Mouse (Mus musculus): ENCODE results near the gene Dcbld2.

The Dcbld2 gene

DNA sequence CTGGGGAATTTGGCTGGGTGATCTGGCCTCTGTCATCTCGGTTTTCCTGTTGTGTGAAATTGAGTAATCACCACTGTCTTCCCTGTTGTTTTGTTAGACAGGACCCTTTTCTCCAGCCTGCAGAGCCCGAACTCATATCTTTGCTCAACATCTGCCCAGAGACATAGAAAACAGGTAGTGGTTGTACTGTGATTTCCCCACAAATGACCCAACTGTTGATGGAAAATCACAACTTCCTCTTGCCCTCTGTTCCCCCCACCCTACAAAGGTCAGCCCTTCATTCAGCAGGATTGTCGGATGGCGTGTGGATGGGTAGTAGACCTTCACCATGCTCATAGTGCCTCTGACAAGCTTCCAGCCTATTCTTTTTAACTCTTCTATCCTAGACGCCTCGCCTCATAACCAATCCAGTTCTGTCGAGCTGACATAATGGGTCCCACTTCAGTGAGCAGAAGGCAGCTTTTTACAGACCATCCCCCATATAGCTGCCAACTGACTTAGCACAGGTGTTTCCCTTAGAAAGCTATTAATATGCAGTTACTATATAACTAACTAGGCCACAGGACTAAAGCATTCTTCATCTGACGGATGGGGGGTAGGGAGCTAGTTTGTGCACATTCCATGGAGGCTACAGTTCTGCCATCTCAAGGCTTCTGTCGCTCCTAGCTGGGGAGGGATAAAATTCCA, 73.1 kb downstream of the Dcbld2 start:
- in situ Hi-C loops (cut with MseI, MboI), result no loop called here

DNA sequence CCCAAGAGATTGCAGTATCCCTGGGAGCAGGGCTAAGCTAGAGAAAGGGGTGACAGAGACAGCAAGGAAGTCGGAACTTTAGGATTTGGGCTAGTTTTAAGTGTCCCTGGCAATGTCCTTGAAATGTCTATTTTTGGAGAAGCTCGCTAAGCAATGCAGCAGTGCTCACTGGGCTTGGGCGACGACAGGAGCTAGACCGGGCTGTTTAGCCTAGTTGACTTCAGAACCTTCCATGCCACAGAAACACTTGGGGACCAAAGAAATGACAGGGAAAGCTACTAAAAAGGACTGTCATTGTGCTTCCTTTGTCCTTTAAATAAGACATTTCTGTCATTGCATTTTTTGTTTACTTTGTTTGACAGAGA, 73.6 kb downstream of the Dcbld2 start:
- in situ Hi-C loops (cut with MseI, MboI), result no loop called here

DNA sequence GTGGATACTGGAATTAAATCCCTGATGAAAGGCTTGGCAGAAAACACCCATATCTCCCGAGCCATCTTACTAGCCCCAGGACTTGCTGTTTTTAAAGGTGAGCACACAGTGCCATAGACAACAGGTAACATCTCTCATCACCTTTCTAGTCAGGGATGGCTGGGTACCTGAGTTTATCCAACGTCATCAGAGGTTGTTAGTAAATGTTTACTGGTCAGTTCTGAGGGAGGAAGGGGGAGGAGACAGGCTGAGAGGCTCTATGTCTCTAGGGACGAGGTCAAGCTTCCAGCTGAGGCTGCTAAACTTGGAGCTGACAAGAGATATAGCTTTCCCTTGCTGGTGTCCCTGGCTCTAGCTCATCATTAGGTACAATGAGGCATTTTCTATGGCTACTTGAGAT, 74.1 kb downstream of the Dcbld2 start:
- in situ Hi-C loops (cut with MseI, MboI), result no loop called here

DNA sequence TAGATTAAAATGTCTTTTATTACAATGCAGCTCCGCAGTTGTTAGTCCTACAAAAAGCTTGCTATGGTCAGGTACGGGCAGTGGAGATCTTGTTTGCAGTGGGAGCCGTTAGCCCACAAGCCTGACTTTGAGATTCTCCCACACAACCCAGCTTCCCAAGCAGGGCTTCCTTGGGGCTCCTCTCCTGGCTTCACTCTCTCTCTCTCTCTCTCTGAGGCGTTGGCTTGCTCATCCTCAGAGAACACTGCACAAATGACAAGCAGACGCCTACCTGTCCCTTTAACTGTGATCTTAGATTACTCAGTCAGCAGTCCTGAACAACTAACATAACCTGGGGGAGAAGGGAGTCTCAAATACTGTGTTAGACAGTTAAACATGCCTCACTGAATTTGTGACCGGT, 79.6 kb downstream of the Dcbld2 start:
- in situ Hi-C loops (cut with MseI, MboI), result no loop called here

DNA sequence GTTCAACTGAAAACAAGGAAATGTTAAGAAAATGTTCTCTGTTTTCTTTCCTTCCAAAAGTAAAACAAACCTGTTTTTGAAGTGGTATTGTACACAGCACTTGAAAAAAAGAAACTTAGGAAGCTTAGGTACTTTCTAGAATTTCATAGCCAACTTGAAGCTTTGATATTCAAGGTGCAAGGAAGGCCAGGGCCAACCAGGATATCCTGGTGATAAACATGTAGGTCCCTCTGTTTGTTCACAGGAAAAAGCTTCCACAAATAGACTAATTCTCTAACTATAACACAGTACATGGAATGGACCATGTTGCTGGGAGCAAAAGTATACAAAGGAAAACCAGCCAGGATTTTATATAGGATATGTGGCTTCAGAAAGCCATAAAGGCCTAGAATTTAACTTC, 88.5 kb downstream of the Dcbld2 start:
- in situ Hi-C loops (cut with MseI, MboI), result no loop called here

DNA sequence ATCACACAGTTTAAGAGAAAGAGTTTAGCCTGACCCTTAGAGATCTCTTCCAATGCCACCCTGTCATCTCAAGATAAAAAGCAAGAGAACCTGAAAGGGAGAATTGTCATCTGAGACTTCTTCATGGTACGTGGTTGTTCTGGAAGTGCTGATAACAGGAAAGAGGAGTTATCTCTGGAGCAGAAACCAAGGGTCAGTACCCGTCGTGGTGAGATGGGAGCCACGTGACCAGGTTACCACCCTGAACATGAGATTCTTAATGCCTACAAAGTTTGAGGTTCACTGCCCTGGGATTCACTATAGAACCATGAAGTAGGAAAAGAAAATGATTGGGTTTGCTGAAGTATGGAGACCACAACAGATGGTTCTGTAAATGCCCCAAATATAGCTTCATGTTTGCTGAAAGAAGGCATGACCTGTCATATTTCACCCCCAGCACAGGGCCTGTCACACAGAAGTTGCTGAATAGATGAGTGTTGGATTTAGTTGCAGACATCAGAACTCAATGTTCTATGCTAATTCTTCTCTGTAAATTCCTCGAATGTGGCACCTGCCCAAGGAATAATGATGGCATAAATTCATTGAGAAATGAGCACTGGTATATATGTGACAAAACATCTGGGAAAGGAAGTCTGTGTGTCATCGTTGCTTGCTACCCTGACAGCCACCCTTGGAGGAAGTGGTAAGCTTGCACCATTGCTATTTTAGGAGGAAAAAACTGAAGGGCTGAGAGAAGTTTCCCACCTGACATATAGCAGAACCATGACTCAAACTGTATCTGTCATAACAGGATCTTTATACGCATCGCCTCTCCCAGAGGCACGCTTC, 89.9 kb downstream of the Dcbld2 start:
- in situ Hi-C loops (cut with MseI, MboI), result no loop called here

DNA sequence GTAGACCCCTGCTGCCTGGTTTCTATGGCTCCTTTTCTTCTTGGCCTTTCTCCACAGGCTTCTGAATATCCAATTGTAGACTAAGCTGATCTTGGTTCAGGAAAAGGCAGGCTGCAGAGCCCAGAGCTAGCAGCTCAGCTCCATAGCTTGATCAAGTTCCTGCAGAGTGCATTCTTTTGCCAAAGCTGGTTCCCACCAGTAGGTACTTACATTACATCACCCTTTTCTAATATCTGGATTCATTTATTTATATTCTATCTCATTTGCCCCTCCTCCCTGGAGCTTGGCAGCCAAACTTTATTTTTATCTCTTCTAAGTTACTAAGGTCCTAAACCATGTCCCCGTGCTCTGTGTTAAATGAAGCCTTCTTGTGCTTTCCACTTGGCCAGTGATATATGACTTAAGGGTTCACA, 90.9 kb downstream of the Dcbld2 start:
- in situ Hi-C loops (cut with MseI, MboI), result no loop called here

DNA sequence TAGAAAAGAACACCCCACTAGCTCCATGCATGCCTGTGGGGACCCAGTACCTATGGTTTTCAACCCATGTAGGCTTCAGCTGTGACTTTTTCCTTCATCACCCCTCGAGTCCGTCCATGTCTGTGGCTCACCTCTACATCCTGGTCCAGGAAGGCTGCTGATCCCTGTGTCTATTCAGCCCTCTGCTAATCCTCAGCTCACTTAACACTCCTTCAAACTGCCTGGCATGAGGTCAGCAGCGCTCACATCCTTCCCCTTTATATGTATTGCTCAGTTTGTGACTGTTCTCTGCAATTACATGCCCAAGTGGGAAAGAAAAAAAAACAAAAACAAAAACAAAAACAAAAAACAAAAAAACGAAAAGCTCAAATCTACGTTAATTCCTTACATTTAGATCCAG, 91.4 kb downstream of the Dcbld2 start:
- in situ Hi-C loops (cut with MseI, MboI), result no loop called here

DNA sequence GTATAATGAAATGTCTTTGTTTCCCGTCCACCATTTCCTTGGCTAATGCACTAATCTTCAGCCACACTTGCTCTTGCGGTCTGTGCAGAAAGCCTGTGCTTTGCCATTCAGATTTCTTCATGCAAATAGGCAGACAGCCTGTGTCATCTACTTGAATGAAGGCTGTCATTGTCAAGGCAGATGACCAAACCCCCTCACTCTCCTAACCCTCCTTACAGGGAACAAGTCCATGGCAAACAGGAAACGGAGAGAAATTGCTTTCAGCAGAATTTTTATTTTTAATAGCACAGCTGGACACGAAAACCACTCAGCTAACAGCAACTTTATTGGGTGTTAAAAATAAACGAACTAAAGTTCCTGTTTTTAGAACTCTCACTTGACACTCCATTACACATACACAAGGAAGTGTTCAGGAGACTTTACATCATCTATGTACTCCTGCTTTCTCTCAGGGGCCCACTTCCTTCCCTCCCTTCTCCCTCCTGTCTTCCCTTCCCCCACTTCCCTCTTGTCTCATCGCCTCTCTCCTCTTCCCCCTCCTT, 93.6 kb downstream of the Dcbld2 start:
- in situ Hi-C loops (cut with MseI, MboI), result no loop called here

DNA sequence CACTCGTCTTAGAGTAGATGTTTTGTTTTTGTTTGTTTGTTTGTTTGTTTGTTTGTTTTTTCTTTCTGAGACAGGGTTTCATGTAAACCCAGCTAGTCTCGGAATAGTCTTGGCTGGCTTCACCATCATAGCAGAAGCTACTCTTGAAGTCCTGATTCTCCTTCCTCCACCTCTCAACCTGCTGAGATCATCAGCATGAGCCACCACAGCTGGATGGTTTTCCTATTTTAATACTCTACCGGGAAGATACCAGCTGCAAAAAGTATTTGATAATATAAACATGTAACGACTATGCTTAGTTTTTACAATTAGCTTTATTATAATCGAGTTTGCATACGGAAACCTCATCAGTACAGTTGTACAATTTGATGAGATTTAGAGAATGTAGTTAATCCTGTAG, 94.3 kb downstream of the Dcbld2 start:
- in situ Hi-C loops (cut with MseI, MboI), result no loop called here

DNA sequence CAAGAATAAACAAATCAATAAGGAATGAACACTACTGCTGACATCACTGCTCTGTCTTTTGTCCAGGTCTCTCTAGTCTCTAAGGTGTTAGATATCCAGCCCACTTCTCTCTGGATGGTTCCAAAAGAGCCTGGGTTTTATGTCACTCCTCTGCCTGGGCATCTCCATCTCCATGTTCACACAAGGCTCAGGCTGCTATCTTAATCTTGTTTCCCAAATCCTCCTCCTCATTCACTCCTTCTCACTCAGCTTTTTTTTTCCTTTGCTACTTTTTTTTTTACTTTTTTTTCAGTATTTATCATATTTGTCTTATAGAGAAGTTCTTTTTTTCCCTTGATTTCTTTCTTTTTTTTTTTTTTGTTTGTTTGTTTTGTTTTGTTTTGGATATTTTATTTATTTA, 96.7 kb downstream of the Dcbld2 start:
- in situ Hi-C loops (cut with MseI, MboI), result no loop called here

DNA sequence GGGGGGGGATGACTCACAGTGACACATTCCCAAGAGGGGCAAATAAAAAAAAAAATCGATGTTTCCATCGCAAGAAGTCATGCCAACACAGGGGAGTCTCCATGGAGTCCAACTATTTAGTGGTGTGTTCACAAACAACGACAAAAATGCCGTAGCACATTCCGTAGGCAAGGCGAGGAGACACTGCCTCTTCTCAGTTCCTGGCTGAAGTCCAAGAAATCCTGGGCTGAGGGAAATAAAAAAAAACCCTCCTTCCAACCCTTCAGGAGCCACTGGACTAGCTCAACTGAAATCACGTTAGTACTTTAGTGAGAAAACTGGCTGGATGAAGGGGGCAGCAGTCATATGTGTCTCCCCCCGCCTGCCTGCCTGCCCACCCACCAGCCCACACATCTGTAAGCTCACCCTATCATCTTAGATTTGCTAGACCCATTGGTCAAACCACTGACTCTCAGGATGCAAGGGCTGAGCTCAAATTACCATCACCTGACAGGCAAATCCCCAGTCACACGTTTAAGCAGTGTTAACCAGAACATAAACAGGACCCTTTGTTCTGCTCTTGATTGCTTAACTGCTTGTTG, 104.0 kb downstream of the Dcbld2 start:
- in situ Hi-C loops (cut with MseI, MboI), result no loop called here

DNA sequence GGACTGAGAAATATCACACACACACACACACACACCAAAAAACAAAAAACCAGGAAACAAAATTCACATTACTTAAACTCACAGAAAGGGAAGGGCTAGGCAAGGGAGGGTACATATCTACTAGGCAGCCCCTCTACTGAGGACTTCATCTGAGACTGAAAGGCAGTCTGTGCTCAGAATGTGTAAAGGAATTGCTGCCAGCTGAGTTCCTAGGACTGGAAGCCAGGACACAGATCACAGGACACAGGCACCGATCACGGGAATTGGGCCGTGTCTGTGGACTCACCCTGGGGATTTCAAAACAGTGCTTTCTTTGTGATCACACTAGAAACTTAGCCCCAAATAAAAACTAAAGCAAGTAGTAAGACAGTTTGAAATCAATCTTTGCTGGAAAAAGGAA, 104.6 kb downstream of the Dcbld2 start:
- in situ Hi-C loops (cut with MseI, MboI), result no loop called here

DNA sequence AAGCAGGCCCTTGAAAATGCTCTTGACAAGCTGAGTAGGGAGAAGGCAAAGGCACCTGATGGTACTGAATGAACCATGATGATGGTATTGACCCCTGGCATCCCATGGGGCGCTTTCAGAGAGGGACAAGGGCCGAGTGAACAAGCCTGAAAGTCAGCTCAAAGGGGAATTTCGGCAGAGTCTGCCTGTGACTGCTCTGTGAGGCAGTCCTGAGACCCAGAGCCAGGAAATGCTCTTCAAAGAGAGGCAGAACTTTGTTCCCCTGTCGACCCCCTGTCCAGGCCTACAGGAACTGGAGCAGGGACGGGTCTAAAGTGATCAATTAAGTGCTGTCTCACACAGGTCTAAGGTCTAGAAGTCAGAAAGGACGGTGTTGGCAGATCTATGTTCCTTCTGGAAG, 105.5 kb downstream of the Dcbld2 start:
- in situ Hi-C loops (cut with MseI, MboI), result no loop called here

DNA sequence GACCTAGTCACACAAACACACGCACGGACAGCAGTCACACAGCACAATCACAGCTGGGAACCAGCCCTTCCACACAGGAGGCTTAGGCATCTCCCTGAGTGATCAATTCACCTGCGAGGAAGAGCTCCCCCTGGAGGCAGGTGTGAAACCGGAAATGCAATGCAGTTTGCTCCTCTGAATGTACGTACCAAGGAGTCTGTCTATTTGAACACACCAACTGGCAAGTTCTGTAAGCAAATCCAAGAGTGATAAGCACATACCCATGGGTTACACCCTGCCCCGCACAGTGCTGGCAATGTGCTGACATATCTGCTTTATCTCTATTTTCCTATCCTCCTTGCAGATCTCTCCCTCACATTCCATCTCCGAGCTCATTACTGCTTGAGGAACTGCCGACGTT, 106.3 kb downstream of the Dcbld2 start:
- in situ Hi-C loops (cut with MseI, MboI), result no loop called here

DNA sequence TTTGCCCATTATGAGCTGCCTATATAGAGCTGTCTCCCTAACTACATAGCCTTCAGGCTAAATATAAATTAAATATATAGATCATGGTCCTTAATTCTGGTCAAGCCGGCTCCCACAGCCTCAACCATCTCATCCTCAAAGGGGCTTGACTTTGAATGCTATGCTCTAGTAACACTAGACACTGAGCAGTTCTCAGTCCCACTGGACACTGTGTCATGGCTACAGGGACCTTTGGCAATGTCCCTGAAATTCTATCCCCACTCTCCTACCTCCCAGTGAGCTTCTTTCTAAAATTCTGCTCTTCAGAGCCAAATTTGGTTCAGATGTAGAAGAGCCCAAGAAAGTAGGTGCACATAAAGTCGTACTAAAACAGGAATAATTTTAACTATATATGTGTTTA, 107.9 kb downstream of the Dcbld2 start:
- in situ Hi-C loops (cut with MseI, MboI), result no loop called here

DNA sequence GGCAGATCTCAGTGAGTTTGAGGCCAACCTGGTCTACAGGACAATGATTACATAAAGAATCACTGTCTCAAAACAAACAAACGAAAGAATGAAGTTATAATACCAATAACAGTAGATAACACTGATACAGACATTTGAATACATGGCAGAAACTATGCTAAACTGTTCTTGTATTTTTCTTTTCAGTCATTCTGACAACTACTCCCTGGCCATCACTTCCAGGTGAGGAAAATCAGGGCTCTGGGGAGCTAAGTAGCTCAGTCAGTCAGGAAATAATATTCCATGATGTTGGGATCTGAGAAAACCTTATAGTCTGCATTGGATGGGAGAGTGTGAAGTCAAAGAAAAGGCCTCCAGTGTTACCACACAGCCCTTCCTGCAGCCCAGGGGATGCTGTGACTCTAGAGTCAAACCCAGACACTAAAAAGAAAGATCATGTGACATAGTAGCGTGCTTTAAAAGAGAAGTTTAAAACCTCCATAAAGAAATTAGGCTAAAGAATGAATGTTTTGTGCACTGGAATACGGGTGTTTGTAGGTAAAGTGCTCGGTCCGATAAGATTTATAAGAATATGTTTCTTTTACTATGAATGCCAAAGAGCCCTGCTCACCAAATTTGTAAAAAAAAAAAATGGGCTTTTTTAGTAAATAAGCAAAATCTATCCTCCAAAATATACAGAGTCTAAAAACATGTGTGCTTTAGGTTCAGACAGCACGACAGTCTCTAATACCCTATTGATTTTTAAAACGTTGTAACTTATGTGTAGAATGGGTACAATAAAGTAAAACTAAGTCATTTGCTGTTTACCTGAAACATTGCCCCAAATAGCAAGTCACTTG, 108.9 kb downstream of the Dcbld2 start:
- in situ Hi-C loops (cut with MseI, MboI), result no loop called here
